Mouse (Mus musculus) erythroblast, adult 5-6 weeks (primary cell): Measurements from ENCODE around the gene 1500011B03Rik. TPM values are rescaled to one million over a fixed set of nuclear protein-coding genes. Genes with fewer than 3 reads are reported as not detected.

Experiments used
- ATAC-seq: replicated peaks from 2 replicates; pipeline ENCODE4 v1.8.0; 2016; ENCODE audit warnings: moderate number of reproducible peaks, mild to moderate bottlenecking, moderate TSS enrichment, inconsistent platforms; ENCODE audit not compliant: poor library complexity, low FRiP score, severe bottlenecking
- total RNA-seq, 2 experiments: library from RNA; stranded (forward) in 1 of 2; stranded (reverse) in 1 of 2; fragments of 150-400 nt in 1 of 2; fragments of 200-764, 138-1000 nt in 1 of 2; gene quantifications; 2 replicates each; pipeline versions ENCODE4 v1.2.3 to v1.2.4; 2015 to 2017; ENCODE audit warnings: low replicate concordance in 2 of 2

The 1500011B03Rik gene
- total RNA-seq, 2 experiments from 2014 or later = 2.4 to 24.8 TPM

GRCm38 (mm10) chr5:114764812-114765735 lies 58.2 kb downstream of the 1500011B03Rik start:
- no peak for ATAC-seq

- ATAC-seq = no peak
These were observed 61.3 kb downstream of the 1500011B03Rik start for GRCm38 (mm10) chr5:114761980-114762379.

DNA sequence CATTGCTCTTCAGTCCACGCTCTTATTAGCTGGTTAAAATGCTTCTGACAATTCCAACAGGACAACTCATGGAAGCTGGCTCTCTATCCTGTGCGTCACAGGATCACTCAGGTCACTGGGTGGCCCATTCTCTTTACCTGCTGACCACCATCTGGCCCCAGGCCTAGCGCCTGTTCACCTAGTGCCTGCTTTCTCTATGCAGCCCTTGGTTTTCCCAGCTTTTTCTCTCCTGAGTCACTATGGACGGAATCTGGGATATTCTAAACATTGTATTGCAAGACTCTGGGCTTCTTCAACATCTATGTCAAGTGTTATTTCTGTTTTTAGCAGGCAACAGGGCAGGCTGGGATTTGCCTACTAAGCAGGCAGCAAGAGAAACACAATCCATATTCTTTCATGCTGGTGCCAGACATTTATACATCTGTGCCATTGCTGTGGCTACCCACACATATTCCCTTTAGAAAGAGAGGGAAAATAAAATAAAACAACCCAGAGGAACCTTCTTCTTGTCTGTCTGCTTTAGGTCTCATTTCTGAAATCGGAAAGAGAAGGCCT lies 63.7 kb downstream of the 1500011B03Rik start:
- no peak for ATAC-seq

Other genes starting within 250 kb of the 1500011B03Rik start
- gene Trpv4, start 165.0 kb downstream of the 1500011B03Rik start, total RNA-seq (2015; ENCODE audit: low replicate concordance) = 0.42 TPM in 1 of 2 replicates, not detected in the other
- gene Trpv4, start 165.0 kb downstream of the 1500011B03Rik start, total RNA-seq (2017; ENCODE audit: low replicate concordance) = not detected in 2 replicates
- gene Gltp, start 132.5 kb downstream of the 1500011B03Rik start, total RNA-seq (2015; ENCODE audit: low replicate concordance) = 54.8 and 68.4 TPM in 2 replicates
- gene Gltp, start 132.5 kb downstream of the 1500011B03Rik start, total RNA-seq (2017; ENCODE audit: low replicate concordance) = 13.0 and 31.2 TPM in 2 replicates
- gene Tchp, start 115.7 kb downstream of the 1500011B03Rik start, total RNA-seq (2015; ENCODE audit: low replicate concordance) = 1.2 and 4.4 TPM in 2 replicates
- 2.0 and 4.5 TPM in 2 replicates for gene Tchp, start 115.7 kb downstream of the 1500011B03Rik start, total RNA-seq (2017; ENCODE audit: low replicate concordance)
- 81.3 and 90.3 TPM in 2 replicates for gene Ankrd13a, start 48.8 kb downstream of the 1500011B03Rik start, total RNA-seq (2015; ENCODE audit: low replicate concordance)
- gene Ankrd13a, start 48.8 kb downstream of the 1500011B03Rik start, total RNA-seq (2017; ENCODE audit: low replicate concordance) = 83.4 and 98.1 TPM in 2 replicates
- gene Git2, start 48.0 kb downstream of the 1500011B03Rik start, total RNA-seq (2015; ENCODE audit: low replicate concordance) = 21.3 and 70.1 TPM in 2 replicates
- gene Git2, start 48.0 kb downstream of the 1500011B03Rik start, total RNA-seq (2017; ENCODE audit: low replicate concordance) = 20.7 and 57.7 TPM in 2 replicates
- gene 4930519G04Rik, start 30.2 kb upstream of the 1500011B03Rik start, total RNA-seq (2015; ENCODE audit: low replicate concordance) = not detected in 2 replicates
- gene 4930519G04Rik, start 30.2 kb upstream of the 1500011B03Rik start, total RNA-seq (2017; ENCODE audit: low replicate concordance) = not detected in 2 replicates
- not detected in 2 replicates for gene Gm9936, start 35.2 kb upstream of the 1500011B03Rik start, total RNA-seq (2015; ENCODE audit: low replicate concordance)
- gene Gm9936, start 35.2 kb upstream of the 1500011B03Rik start, total RNA-seq (2017; ENCODE audit: low replicate concordance) = not detected in 2 replicates
- gene Oasl2, start 73.5 kb upstream of the 1500011B03Rik start, total RNA-seq (2015; ENCODE audit: low replicate concordance) = 95.3 and 131 TPM in 2 replicates
- 94.0 and 102 TPM in 2 replicates for gene Oasl2, start 73.5 kb upstream of the 1500011B03Rik start, total RNA-seq (2017; ENCODE audit: low replicate concordance)
- 3.6 and 4.8 TPM in 2 replicates for gene Oasl1, start 99.8 kb upstream of the 1500011B03Rik start, total RNA-seq (2015; ENCODE audit: low replicate concordance)
- 3.7 and 8.6 TPM in 2 replicates for gene Oasl1, start 99.8 kb upstream of the 1500011B03Rik start, total RNA-seq (2017; ENCODE audit: low replicate concordance)
- gene 2210016L21Rik, start 118.7 kb upstream of the 1500011B03Rik start, total RNA-seq (2015; ENCODE audit: low replicate concordance) = 0.77 and 6.5 TPM in 2 replicates
- 2.9 and 9.2 TPM in 2 replicates for gene 2210016L21Rik, start 118.7 kb upstream of the 1500011B03Rik start, total RNA-seq (2017; ENCODE audit: low replicate concordance)
- not detected in 2 replicates for gene Hnf1a, start 147.6 kb upstream of the 1500011B03Rik start, total RNA-seq (2015; ENCODE audit: low replicate concordance)
- gene Hnf1a, start 147.6 kb upstream of the 1500011B03Rik start, total RNA-seq (2017; ENCODE audit: low replicate concordance) = not detected in 2 replicates
- gene Sppl3, start 187.7 kb upstream of the 1500011B03Rik start, total RNA-seq (2015; ENCODE audit: low replicate concordance) = 33.6 and 39.0 TPM in 2 replicates
- 57.8 and 59.4 TPM in 2 replicates for gene Sppl3, start 187.7 kb upstream of the 1500011B03Rik start, total RNA-seq (2017; ENCODE audit: low replicate concordance)